Mouse (Mus musculus): ENCODE measurements around the gene Ptgr2. TPM values are rescaled to one million over a fixed set of nuclear protein-coding genes. Genes with fewer than 3 reads are reported as not detected.
"Not testable (repeated sequence)": the region's sequence is repeated elsewhere in the genome, so short reads cannot be mapped to it uniquely, and the experiment has no call there.

The Ptgr2 gene
- polyA plus RNA-seq, 1 experiment: 13.3 TPM

DNA sequence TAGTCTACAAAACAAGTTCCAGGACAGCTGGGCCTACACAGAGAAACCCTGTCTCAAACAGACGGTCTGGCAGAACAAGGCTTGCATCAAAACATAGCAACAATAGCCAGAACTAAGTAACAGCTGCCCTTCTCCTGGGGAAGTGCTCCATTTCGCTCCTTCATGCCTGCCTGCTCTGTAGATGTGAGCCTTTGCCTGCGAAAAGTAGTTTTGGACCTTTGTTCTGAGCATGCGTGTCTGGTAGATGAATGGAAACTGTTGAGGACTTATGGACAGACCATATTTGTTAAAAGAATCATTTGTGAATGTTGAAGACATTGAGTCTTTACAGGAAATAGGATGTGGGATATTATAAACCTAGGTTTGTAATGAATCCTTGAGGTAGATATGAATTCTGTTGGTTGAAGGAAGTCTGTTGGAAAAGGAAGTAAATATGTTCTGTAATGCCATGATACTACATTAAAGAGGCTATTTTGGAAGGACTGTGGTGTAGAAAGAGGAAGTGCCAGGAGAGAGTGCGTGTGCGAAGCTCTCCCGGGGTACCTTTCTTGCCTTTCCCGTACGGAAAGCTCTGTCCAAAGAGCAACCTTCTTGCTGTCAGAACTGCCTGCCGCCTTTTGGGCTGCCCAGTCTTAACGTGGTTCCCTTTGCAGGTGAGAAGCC, 52.1 kb downstream of the Ptgr2 start:
- H3K79me3 ChIP-seq (ENCODE audit: low read depth): no peaks in the 10 kb centered on the region
- H3K36me3 ChIP-seq (ENCODE audit: control insufficient read depth, insufficient read depth): peaks cover 74% of the 10 kb centered on the region
- H3K27me3 ChIP-seq (ENCODE audit: control insufficient read depth, insufficient read depth, insufficient read length): no peaks in the 10 kb centered on the region
- H3ac ChIP-seq (ENCODE audit: control insufficient read depth, insufficient read length, low read depth): no peak overlapping the region
- no peaks in the 10 kb centered on the region for H3K79me2 ChIP-seq (ENCODE audit: control insufficient read depth, insufficient read depth)
- no peak for TF ChIP-seq CEBPB (IDR thresholded peaks at IDR 0.05; ENCODE audit: low read depth)
- TF ChIP-seq CTCF (IDR thresholded peaks at IDR 0.05; ENCODE audit: control insufficient read depth, insufficient read depth, insufficient read length): no peak
- no peak for TF ChIP-seq USF1 (IDR thresholded peaks at IDR 0.05; ENCODE audit: low read depth)
- no peak for TF ChIP-seq MYOD1 (IDR thresholded peaks at IDR 0.05; ENCODE audit: control insufficient read depth, insufficient read length, low read depth)
- TF ChIP-seq FOSL1 (IDR thresholded peaks at IDR 0.05; ENCODE audit: insufficient read depth, low read length, poor library complexity, severe bottlenecking): no peak
- TF ChIP-seq MYOG (IDR thresholded peaks at IDR 0.05; ENCODE audit: control insufficient read depth, extremely low read depth, insufficient read length): no peak
- no peak for TF ChIP-seq MAX (IDR thresholded peaks at IDR 0.05)
- H3K4me3 ChIP-seq (ENCODE audit: insufficient read depth, poor library complexity, severe bottlenecking): no peak overlapping the region

- Histone ChIP-seq H3ac (ENCODE audit: control insufficient read depth, insufficient read length, low read depth) (no peak overlapping the region), H3K79me2 (ENCODE audit: control insufficient read depth, insufficient read depth) (no peaks in the 10 kb centered on the region), H3K27me3 (ENCODE audit: control insufficient read depth, insufficient read depth, insufficient read length) (no peaks in the 10 kb centered on the region), H3K4me3 (ENCODE audit: insufficient read depth, poor library complexity, severe bottlenecking) (no peak overlapping the region), H3K79me3 (ENCODE audit: low read depth) (no peaks in the 10 kb centered on the region), H3K36me3 (ENCODE audit: control insufficient read depth, insufficient read depth) (peaks cover 30% of the 10 kb centered on the region)
- TF ChIP-seq CEBPB (IDR thresholded peaks at IDR 0.05; ENCODE audit: low read depth): no peak
- TF ChIP-seq MAX (IDR thresholded peaks at IDR 0.05): no peak
- no peak for TF ChIP-seq FOSL1 (IDR thresholded peaks at IDR 0.05; ENCODE audit: insufficient read depth, low read length, poor library complexity, severe bottlenecking)
- no peak for TF ChIP-seq USF1 (IDR thresholded peaks at IDR 0.05; ENCODE audit: low read depth)
- no peak for TF ChIP-seq MYOG (IDR thresholded peaks at IDR 0.05; ENCODE audit: control insufficient read depth, extremely low read depth, insufficient read length)
- TF ChIP-seq CTCF (IDR thresholded peaks at IDR 0.05; ENCODE audit: control insufficient read depth, insufficient read depth, insufficient read length): no peak
- TF ChIP-seq MYOD1 (IDR thresholded peaks at IDR 0.05; ENCODE audit: control insufficient read depth, insufficient read length, low read depth): no peak
These were observed 62.2 kb downstream of the Ptgr2 start for GRCm38 (mm10) chr12:84347192-84347591.

GRCm38 (mm10) chr12:84358699-84359098, 73.7 kb downstream of the Ptgr2 start:
- not testable (repeated sequence) for H3K36me3 ChIP-seq (ENCODE audit: control insufficient read depth, insufficient read depth); H3K27me3 ChIP-seq (ENCODE audit: control insufficient read depth, insufficient read depth, insufficient read length); H3ac ChIP-seq (ENCODE audit: control insufficient read depth, insufficient read length, low read depth); H3K4me3 ChIP-seq (ENCODE audit: insufficient read depth, poor library complexity, severe bottlenecking)
- H3K79me3 ChIP-seq (ENCODE audit: low read depth): peaks cover 18% of the 10 kb centered on the region
- peaks cover 18% of the 10 kb centered on the region for H3K79me2 ChIP-seq (ENCODE audit: control insufficient read depth, insufficient read depth)

GRCm38 (mm10) chr12:84361555-84362489, 76.8 kb downstream of the Ptgr2 start, which contains the start of the genes Coq6 and Fam161b:
TSS of gene Coq6 (plus strand) at chr12:84361657.
TSS of gene Fam161b (minus strand) at chr12:84361833.
- Histone ChIP-seq H3K36me3 (ENCODE audit: control insufficient read depth, insufficient read depth) (no peaks in the 10 kb centered on the region), H3K79me2 (ENCODE audit: control insufficient read depth, insufficient read depth) (peaks cover 44% of the 10 kb centered on the region), H3K4me3 (ENCODE audit: insufficient read depth, poor library complexity, severe bottlenecking) (peak within 1 kb of the TSS; percentile 95), H3K79me3 (ENCODE audit: low read depth) (peaks cover 35% of the 10 kb centered on the region), H3K27me3 (ENCODE audit: control insufficient read depth, insufficient read depth, insufficient read length) (no peaks in the 10 kb centered on the region), H3ac (ENCODE audit: control insufficient read depth, insufficient read length, low read depth) (peak within 1 kb of the TSS; percentile 98)
- TF ChIP-seq MYOG (IDR thresholded peaks at IDR 0.05; ENCODE audit: control insufficient read depth, extremely low read depth, insufficient read length) (no peak), MAX (IDR thresholded peaks at IDR 0.05) (peak; percentile 28)

DNA sequence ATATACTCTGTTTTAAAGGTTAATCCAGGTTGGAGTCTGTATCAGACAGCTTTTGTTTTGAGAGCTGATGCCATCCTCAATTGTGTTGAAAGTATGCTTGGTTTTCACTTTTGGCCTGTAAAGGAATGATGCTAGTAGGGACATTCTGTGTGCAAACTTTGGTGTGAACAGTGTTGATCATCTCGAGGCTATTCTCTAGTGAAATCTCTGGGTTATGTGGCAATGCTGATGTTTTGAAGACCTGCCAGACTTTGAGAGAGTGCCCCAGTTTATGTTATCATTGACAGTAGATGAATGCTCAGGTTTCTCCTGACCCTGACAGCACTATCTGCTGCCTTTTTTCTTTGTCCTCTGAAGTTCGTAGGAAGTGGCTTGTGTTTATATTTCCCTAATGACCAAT, 77.8 kb downstream of the Ptgr2 start:
- TF ChIP-seq CTCF (IDR thresholded peaks at IDR 0.05; ENCODE audit: control insufficient read depth, insufficient read depth, insufficient read length): no peak
- TF ChIP-seq MYOD1 (IDR thresholded peaks at IDR 0.05; ENCODE audit: control insufficient read depth, insufficient read length, low read depth): no peak
- H3ac ChIP-seq (ENCODE audit: control insufficient read depth, insufficient read length, low read depth): no peak overlapping the region
- H3K79me3 ChIP-seq (ENCODE audit: low read depth): peaks cover 35% of the 10 kb centered on the region
- H3K27me3 ChIP-seq (ENCODE audit: control insufficient read depth, insufficient read depth, insufficient read length): no peaks in the 10 kb centered on the region
- H3K36me3 ChIP-seq (ENCODE audit: control insufficient read depth, insufficient read depth): peaks cover under 1% of the 10 kb centered on the region
- H3K79me2 ChIP-seq (ENCODE audit: control insufficient read depth, insufficient read depth): peaks cover 44% of the 10 kb centered on the region
- H3K4me3 ChIP-seq (ENCODE audit: insufficient read depth, poor library complexity, severe bottlenecking): peak overlapping the region; percentile 95

DNA sequence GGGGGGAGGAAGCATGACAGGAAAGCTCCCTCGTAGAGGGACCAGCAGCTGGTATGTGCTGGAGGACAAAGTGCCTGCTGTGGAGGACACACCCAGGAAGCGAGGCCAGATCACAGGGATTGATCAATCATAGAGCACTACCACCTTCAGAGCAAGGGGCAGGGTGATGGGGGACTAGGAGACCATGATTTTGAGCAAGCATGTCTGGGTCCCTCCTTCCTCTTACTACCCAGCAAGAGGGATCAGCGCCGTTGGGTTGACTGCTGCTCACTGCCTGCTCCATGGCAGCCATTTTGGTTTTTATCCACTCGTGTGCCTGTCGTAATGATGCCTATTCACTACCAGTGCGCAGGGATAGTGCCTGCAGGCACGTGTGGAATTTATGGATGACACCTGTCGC, 79.3 kb downstream of the Ptgr2 start:
- TF ChIP-seq CEBPB (IDR thresholded peaks at IDR 0.05; ENCODE audit: low read depth): no peak
- TF ChIP-seq MYOG (IDR thresholded peaks at IDR 0.05; ENCODE audit: control insufficient read depth, extremely low read depth, insufficient read length): no peak
- TF ChIP-seq MYOD1 (IDR thresholded peaks at IDR 0.05; ENCODE audit: control insufficient read depth, insufficient read length, low read depth): no peak
- no peak for TF ChIP-seq USF1 (IDR thresholded peaks at IDR 0.05; ENCODE audit: low read depth)
- Histone ChIP-seq H3K79me2 (ENCODE audit: control insufficient read depth, insufficient read depth) (peaks cover 44% of the 10 kb centered on the region), H3ac (ENCODE audit: control insufficient read depth, insufficient read length, low read depth) (no peak overlapping the region), H3K4me3 (ENCODE audit: insufficient read depth, poor library complexity, severe bottlenecking) (no peak overlapping the region), H3K36me3 (ENCODE audit: control insufficient read depth, insufficient read depth) (peaks cover 8% of the 10 kb centered on the region), H3K79me3 (ENCODE audit: low read depth) (peaks cover 35% of the 10 kb centered on the region), H3K27me3 (ENCODE audit: control insufficient read depth, insufficient read depth, insufficient read length) (no peaks in the 10 kb centered on the region)

Data from C2C12 (cell line).